Mouse (Mus musculus) hindbrain, postnatal 0 days (tissue): ENCODE measurements at regions not wholly inside any gene's neighbourhood (a gene's known extent, or its start where the extent isn't known, plus 50 kb on each side); places are given as distances from the start of the nearest gene placed in this dataset.

Experiments used
- ATAC-seq: fragments of 200-750 bp; cut with Nextera tagmentation; 2 replicates; pipeline ENCODE4 v1.8.0; 2017; ENCODE audit warnings: mild to moderate bottlenecking, moderate TSS enrichment, moderate library complexity
- DNase-seq: peaks from one replicate; pipeline ENCODE4 v3.0.0-alpha.2; 2015; ENCODE audit warnings: low spot score
- H3K27ac ChIP-seq: fragments of 300-500 bp; sonication (generic); 2 replicates; pipeline ENCODE4 v1.5.1; 2014; ENCODE audit warnings: mild to moderate bottlenecking
- H3K27me3 ChIP-seq: fragments of 300-500 bp; sonication (generic); 2 replicates; pipeline ENCODE4 v1.6.1; 2014; ENCODE audit warnings: low read length, mixed read lengths; ENCODE audit not compliant: insufficient read depth
- H3K36me3 ChIP-seq: fragments of 300-500 bp; sonication (generic); 2 replicates; pipeline ENCODE4 v1.6.1; 2014; ENCODE audit warnings: low read length, mixed read lengths; ENCODE audit not compliant: insufficient read depth
- H3K4me1 ChIP-seq: fragments of 300-500 bp; sonication (generic); 2 replicates; pipeline ENCODE4 v1.6.1; 2014; ENCODE audit warnings: antibody characterized with exemption, low read length, mixed read lengths; ENCODE audit not compliant: insufficient read depth
- H3K4me2 ChIP-seq: fragments of 300-500 bp; sonication (generic); 2 replicates; pipeline ENCODE4 v1.6.1; 2014; ENCODE audit warnings: low read depth, mild to moderate bottlenecking, low read length, moderate library complexity, mixed read lengths
- H3K4me3 ChIP-seq: fragments of 300-500 bp; sonication (generic); 2 replicates; pipeline ENCODE4 v1.5.1; 2014; ENCODE audit warnings: low read length
- H3K9ac ChIP-seq: fragments of 300-500 bp; sonication (generic); replicated peaks from 2 replicates; pipeline ENCODE4 v1.6.1; 2014; ENCODE audit warnings: mild to moderate bottlenecking, low read length, moderate library complexity, mixed read lengths
- H3K9me3 ChIP-seq: fragments of 300-500 bp; sonication (generic); 2 replicates; pipeline ENCODE4 v1.6.1; 2016; ENCODE audit warnings: low read length, mixed read lengths
- CTCF ChIP-seq: IDR thresholded peaks from 2 replicates; pipeline ENCODE4 v1.5.1; 2016; ENCODE audit warnings: antibody characterized with exemption, control low read depth, low read depth
- WGBS: fragments of 180-500 bp; shearing (Covaris S2); extraction: QIAGEN DNeasy Blood & Tissue Kit; methylation state at CpG from one replicate; pipeline ENCODE4 v1.1.7; 2014; 5-methylcytosine and 5-hydroxymethylcytosine counted together

- no peak for ATAC-seq
- no peak overlapping the region for H3K27ac ChIP-seq
- no peaks in the 10 kb centered on the region for H3K36me3 ChIP-seq
- H3K27me3 ChIP-seq, result no peaks in the 10 kb centered on the region
- H3K4me3 ChIP-seq, result no peak overlapping the region
- no peak for DNase-seq
- H3K9me3 ChIP-seq, result no peaks in the 10 kb centered on the region
- no peak for TF ChIP-seq CTCF
- H3K9ac ChIP-seq, result no peak overlapping the region
- H3K4me1 ChIP-seq, result no peaks in the 10 kb centered on the region
- H3K4me2 ChIP-seq, result no peak overlapping the region
Measured at GRCm38 (mm10) chr10:46712690-46713089, 1135.1 kb downstream of the Hace1 start.

DNA sequence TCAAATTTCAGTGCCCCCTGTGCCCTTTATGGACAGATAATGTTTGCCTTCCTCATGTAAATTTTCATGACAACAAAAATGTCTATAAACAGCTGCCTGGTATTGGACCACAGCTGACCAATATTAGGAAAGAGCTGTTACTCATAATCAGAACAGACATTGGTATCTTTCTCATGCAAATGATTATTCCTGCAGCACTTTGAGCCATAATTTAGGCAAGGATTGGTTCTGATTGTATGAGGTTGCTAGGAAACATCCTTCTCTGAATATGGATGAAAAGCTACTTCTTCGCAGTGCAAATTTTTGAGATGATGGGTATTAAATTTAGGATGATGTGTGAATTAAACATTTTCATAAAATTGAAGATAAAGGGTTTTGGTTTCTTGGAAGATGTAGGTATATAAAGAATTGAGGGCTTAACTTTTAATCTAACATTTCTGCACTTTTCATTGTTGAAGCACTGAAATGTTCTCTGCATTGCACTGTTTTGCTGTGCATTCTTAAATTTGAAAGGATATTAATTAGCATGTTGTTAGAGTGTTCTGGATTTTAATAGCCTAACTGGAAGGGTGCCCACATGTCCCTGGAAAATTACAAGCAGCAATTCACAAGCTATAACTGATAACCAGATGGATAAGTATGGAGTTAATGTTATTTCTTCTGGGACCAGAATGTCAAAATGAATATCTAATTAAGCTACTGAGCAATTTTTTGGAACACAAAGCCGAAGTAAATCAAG is 1140.9 kb downstream of the Hace1 start:
- Histone ChIP-seq H3K27me3 (no peaks in the 10 kb centered on the region), H3K4me3 (no peak overlapping the region), H3K9me3 (no peaks in the 10 kb centered on the region), H3K36me3 (no peaks in the 10 kb centered on the region), H3K9ac (no peak overlapping the region), H3K4me2 (no peak overlapping the region), H3K27ac (no peak overlapping the region), H3K4me1 (no peaks in the 10 kb centered on the region)
- WGBS, result 32% methylated on average over 2 of the region's 2 CpGs
- TF ChIP-seq CTCF, result no peak
- ATAC-seq, result 0 out of 2 replicates have a peak, but pooled peaks have one; percentile 58
- peak; percentile 40 for DNase-seq

- Histone ChIP-seq H3K4me1 (no peaks in the 10 kb centered on the region), H3K27ac (no peak overlapping the region)
Measured at GRCm38 (mm10) chr10:46719088-46719469, 1141.5 kb downstream of the Hace1 start.

GRCm38 (mm10) chr10:46723666-46724065 is 1146.0 kb downstream of the Hace1 start:
- Histone ChIP-seq H3K9ac (no peak overlapping the region), H3K4me1 (no peaks in the 10 kb centered on the region), H3K36me3 (no peaks in the 10 kb centered on the region), H3K4me2 (no peak overlapping the region), H3K27me3 (no peaks in the 10 kb centered on the region), H3K9me3 (no peaks in the 10 kb centered on the region), H3K27ac (no peak overlapping the region), H3K4me3 (no peak overlapping the region)
- ATAC-seq, result no peak
- TF ChIP-seq CTCF, result no peak
- WGBS, result 82% methylated on average over 2 of the region's 2 CpGs
- no peak for DNase-seq

More at GRCm38 (mm10) chr10:46719088-46719469, 1141.5 kb downstream of the Hace1 start:
- no peak for DNase-seq
- WGBS, result 46% methylated on average over 2 of the region's 2 CpGs
- Histone ChIP-seq H3K4me3 (no peak overlapping the region), H3K9ac (no peak overlapping the region), H3K4me2 (no peak overlapping the region), H3K9me3 (no peaks in the 10 kb centered on the region), H3K36me3 (no peaks in the 10 kb centered on the region), H3K27me3 (no peaks in the 10 kb centered on the region)
- ATAC-seq, result 0 out of 2 replicates have a peak, but pooled peaks have one; percentile 35
- TF ChIP-seq CTCF, result no peak

- Histone ChIP-seq H3K4me1 (no peaks in the 10 kb centered on the region), H3K4me2 (no peak overlapping the region), H3K36me3 (no peaks in the 10 kb centered on the region), H3K27me3 (no peaks in the 10 kb centered on the region), H3K9ac (no peak overlapping the region), H3K27ac (no peak overlapping the region), H3K9me3 (no peaks in the 10 kb centered on the region), H3K4me3 (no peak overlapping the region)
- no peak for ATAC-seq
- WGBS, result 74% methylated on average over 1 of the region's 1 CpGs
- DNase-seq, result no peak
- no peak for TF ChIP-seq CTCF
Measured at GRCm38 (mm10) chr10:46730601-46731000, 1153.0 kb downstream of the Hace1 start.

DNA sequence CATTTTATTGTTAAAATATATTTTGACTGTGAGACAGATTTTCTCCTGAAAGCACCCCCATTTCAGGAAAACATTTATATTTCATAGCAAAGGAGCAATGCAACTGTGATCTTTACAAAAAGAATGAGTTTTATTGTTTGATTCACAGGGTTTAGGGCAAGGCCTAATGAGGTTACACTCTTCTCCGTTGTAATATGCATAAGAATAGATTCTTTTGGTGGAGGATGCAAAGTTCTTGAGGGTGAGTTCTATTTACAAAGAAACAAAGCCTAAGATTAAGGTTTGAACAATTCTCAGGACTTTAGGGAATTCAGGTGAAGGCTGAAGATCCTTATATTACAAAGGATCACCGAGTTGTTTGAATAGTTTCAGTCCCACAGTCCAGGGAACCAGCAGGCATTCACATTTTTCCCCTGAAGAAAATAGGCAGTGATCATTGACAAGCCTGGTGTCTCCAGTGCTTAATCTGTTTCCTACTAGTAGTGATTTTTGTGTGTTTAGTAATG is 1156.2 kb downstream of the Hace1 start:
- DNase-seq, result no peak
- TF ChIP-seq CTCF, result no peak
- H3K9me3 ChIP-seq, result no peaks in the 10 kb centered on the region
- 16% methylated on average over 2 of the region's 2 CpGs for WGBS
- ATAC-seq, result no peak
- no peaks in the 10 kb centered on the region for H3K36me3 ChIP-seq
- H3K4me3 ChIP-seq, result no peak overlapping the region
- no peaks in the 10 kb centered on the region for H3K27me3 ChIP-seq
- H3K4me2 ChIP-seq, result no peak overlapping the region
- H3K4me1 ChIP-seq, result no peaks in the 10 kb centered on the region
- no peak overlapping the region for H3K9ac ChIP-seq
- H3K27ac ChIP-seq, result no peak overlapping the region

DNA sequence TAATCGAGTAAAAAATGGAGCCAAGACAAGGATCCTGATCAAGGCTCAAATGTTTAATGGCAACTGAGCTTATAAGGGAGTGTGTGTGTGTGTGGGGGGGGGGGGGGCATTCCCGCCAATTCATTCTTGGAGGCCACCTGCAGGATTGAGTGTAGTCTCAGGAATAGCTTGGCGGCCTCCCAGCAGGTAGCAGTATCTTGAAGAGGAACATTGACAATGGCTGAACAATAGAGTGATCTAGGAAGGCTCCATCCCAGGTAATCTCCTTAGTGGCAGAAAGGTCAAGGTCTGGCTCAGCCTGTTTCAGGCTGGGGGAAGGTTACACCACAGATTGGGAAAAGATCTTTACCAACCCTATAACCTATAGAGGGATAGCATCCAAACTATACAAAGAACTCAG is 1163.5 kb downstream of the Hace1 start:
- TF ChIP-seq CTCF, result no peak
- Histone ChIP-seq H3K27me3 (no peaks in the 10 kb centered on the region), H3K4me2 (no peak overlapping the region), H3K9ac (no peak overlapping the region), H3K4me3 (no peak overlapping the region), H3K27ac (no peak overlapping the region), H3K4me1 (no peaks in the 10 kb centered on the region), H3K9me3 (no peaks in the 10 kb centered on the region), H3K36me3 (no peaks in the 10 kb centered on the region)
- WGBS, result 79% methylated on average over 3 of the region's 3 CpGs
- ATAC-seq (no peak), DNase-seq (no peak)
